Mouse (Mus musculus): ENCODE measurements at regions not wholly inside any gene's neighbourhood (a gene's known extent, or its start where the extent isn't known, plus 50 kb on each side); places are given as distances from the start of the nearest gene placed in this dataset.

DNA sequence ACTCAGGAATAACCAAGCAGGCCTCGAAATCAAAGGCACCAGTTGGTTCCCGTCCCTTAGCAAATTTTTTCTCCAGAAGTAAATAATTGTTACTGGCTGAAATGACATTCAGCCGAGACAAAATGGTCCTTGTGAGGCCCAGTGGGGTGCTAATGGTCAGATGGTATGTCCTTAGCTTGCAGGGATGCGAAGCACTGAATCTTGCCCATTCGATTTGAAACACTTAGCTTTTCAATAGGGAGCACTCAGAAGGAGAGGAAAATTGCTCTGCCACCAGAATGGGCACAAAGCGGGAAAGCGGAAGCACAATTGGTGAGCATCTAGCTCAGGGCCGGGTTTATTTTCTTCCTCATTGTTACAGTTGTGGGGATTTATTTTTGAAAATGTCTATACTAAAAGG lies 262.1 kb downstream of the Rnf144a start:
- no peak for TF ChIP-seq CTCF (IDR thresholded peaks at IDR 0.05)
- no peak for TF ChIP-seq EP300 (IDR thresholded peaks at IDR 0.05; ENCODE audit: insufficient read depth, low read depth, low read length)
- TF ChIP-seq POLR2A (IDR thresholded peaks at IDR 0.05; ENCODE audit: insufficient read depth, low read depth, low read length) = no peak
- H3K79me2 ChIP-seq (replicated peaks; ENCODE audit: control insufficient read depth, insufficient read depth, low read length) = no peaks in the 10 kb centered on the region
- H3K9ac ChIP-seq (ENCODE audit: low read depth, low read length) = no peak overlapping the region
- no peak overlapping the region for H3K27ac ChIP-seq
- no peaks in the 10 kb centered on the region for H3K27me3 ChIP-seq (ENCODE audit: control insufficient read depth, insufficient read depth, low read length)
- intact Hi-C loops (cut with DNase I) = no loop called here
- H3K4me3 ChIP-seq = no peak overlapping the region
- no peaks in the 10 kb centered on the region for H3K36me3 ChIP-seq (ENCODE audit: control insufficient read depth, insufficient read depth, low read length)
- no peaks in the 10 kb centered on the region for H3K4me1 ChIP-seq (ENCODE audit: control insufficient read depth, insufficient read depth, low read length)
- 75% methylated on average over 8 of the region's 8 CpGs for WGBS
- no peak for DNase-seq

DNA sequence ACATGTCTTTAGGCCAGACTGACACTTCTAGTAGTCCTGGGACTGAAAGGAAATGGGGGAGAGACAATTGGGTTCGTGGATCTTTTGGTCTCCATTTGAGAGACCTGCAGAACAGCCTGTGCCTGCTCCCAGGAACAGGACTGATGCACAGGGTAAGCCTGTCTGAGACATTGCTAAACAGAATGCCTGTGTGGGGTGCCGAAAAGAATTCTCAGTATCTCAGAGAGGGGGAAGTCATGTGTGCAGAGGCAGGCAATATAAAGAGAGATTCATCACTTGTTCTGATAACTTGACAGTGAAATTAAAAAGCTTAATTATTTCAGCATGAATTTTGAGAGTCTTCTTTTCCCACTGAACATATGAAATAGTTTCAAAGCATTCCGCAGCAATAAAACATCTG lies 268.7 kb downstream of the Rnf144a start:
- no peaks in the 10 kb centered on the region for H3K36me3 ChIP-seq (ENCODE audit: control insufficient read depth, insufficient read depth, low read length)
- no peak overlapping the region for H3K4me3 ChIP-seq
- intact Hi-C loops (cut with DNase I) = no loop called here
- no peak overlapping the region for H3K27ac ChIP-seq
- DNase-seq = no peak
- no peaks in the 10 kb centered on the region for H3K4me1 ChIP-seq (ENCODE audit: control insufficient read depth, insufficient read depth, low read length)
- TF ChIP-seq CTCF (IDR thresholded peaks at IDR 0.05) (no peak), EP300 (IDR thresholded peaks at IDR 0.05; ENCODE audit: insufficient read depth, low read depth, low read length) (no peak), POLR2A (IDR thresholded peaks at IDR 0.05; ENCODE audit: insufficient read depth, low read depth, low read length) (no peak)
- H3K27me3 ChIP-seq (ENCODE audit: control insufficient read depth, insufficient read depth, low read length) = no peaks in the 10 kb centered on the region
- no peaks in the 10 kb centered on the region for H3K79me2 ChIP-seq (replicated peaks; ENCODE audit: control insufficient read depth, insufficient read depth, low read length)
- 64% methylated on average over 3 of the region's 3 CpGs for WGBS
- no peak overlapping the region for H3K9ac ChIP-seq (ENCODE audit: low read depth, low read length)

DNA sequence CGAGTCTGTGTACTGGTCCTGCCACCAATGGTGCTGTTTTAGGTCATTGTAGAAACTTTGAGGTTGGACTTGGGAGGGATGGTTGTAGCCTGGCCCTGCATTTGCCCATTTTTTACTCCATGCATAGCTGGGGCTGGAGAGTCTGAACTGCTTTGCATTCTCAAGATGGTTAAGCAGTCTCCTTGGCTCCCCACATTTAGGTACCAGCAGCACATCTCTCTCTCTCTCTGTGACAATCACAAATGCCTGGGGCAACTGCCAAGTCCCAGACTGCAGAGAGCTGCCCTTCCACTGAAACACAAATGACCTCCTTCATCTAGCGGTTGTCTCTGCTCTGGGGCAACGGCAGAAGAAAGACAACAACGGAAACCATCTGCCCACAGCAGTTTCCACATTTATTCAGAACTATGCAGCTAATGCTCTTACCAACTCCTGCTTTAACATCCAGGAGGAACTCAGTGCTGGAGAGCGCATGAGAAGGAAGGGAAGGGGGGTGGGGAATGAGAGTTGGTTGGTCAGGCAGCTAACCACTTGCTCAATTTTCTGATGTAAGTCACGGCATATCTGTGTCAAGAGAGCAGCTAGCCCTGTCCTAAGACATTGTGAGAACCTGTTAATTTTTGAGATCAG lies 269.9 kb downstream of the Rnf144a start:
- no peak for TF ChIP-seq EP300 (IDR thresholded peaks at IDR 0.05; ENCODE audit: insufficient read depth, low read depth, low read length)
- TF ChIP-seq CTCF (IDR thresholded peaks at IDR 0.05) = no peak
- TF ChIP-seq POLR2A (IDR thresholded peaks at IDR 0.05; ENCODE audit: insufficient read depth, low read depth, low read length) = no peak
- no peaks in the 10 kb centered on the region for H3K4me1 ChIP-seq (ENCODE audit: control insufficient read depth, insufficient read depth, low read length)
- no peaks in the 10 kb centered on the region for H3K79me2 ChIP-seq (replicated peaks; ENCODE audit: control insufficient read depth, insufficient read depth, low read length)
- H3K9ac ChIP-seq (ENCODE audit: low read depth, low read length) = no peak overlapping the region
- no peak for DNase-seq
- no peaks in the 10 kb centered on the region for H3K27me3 ChIP-seq (ENCODE audit: control insufficient read depth, insufficient read depth, low read length)
- intact Hi-C loops (cut with DNase I) = no loop called here
- no peak overlapping the region for H3K27ac ChIP-seq
- no peaks in the 10 kb centered on the region for H3K36me3 ChIP-seq (ENCODE audit: control insufficient read depth, insufficient read depth, low read length)
- WGBS = 43% methylated on average over 6 of the region's 6 CpGs
- no peak overlapping the region for H3K4me3 ChIP-seq

DNA sequence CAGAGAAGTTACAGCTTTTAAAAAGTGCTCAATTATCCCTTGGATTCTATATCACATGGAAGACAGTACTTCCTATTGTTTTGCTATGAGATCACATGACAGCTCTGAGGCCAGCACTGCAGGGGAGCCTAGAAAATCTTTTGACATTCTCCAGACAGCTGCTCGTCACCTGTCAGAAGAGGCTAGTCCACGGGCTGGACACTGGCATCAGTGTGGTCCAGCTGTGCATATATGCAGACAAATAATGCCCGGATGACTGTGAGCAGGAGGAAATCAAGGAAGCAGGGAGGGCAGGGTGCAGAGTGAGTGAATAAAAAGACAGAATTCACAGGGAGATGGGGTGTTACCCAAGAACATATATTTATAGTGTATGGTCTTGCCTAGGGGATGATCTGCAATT lies 270.4 kb downstream of the Rnf144a start:
- Histone ChIP-seq H3K4me3 (no peak overlapping the region), H3K4me1 (ENCODE audit: control insufficient read depth, insufficient read depth, low read length) (no peaks in the 10 kb centered on the region), H3K9ac (ENCODE audit: low read depth, low read length) (no peak overlapping the region), H3K36me3 (ENCODE audit: control insufficient read depth, insufficient read depth, low read length) (no peaks in the 10 kb centered on the region), H3K79me2 (replicated peaks; ENCODE audit: control insufficient read depth, insufficient read depth, low read length) (no peaks in the 10 kb centered on the region), H3K27me3 (ENCODE audit: control insufficient read depth, insufficient read depth, low read length) (no peaks in the 10 kb centered on the region), H3K27ac (no peak overlapping the region)
- WGBS = 42% methylated on average over 3 of the region's 3 CpGs
- DNase-seq = no peak
- TF ChIP-seq POLR2A (IDR thresholded peaks at IDR 0.05; ENCODE audit: insufficient read depth, low read depth, low read length) (no peak), CTCF (IDR thresholded peaks at IDR 0.05) (no peak), EP300 (IDR thresholded peaks at IDR 0.05; ENCODE audit: insufficient read depth, low read depth, low read length) (no peak)
- intact Hi-C loops (cut with DNase I) = no loop called here

DNA sequence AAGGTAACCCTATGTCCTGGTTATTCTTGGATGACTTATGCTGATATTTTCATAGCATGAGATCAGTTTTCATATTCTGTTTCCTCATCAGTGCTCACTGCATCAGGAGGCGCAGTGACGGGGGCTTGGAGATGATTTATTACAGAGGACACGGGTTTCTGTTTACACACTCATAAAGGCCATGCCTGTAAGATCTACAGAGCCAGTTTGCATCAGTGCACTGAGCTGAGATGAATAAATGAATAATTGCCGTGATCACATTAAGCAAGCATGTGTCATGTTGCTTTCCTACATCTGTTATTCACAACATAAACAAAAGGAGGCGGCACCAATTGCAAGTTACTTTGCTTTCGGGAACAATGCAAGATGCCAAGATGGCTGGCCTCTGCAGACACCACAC lies 271.6 kb downstream of the Rnf144a start:
- no peak for DNase-seq
- H3K4me3 ChIP-seq = no peak overlapping the region
- WGBS = 80% methylated on average over 6 of the region's 6 CpGs
- H3K27ac ChIP-seq = no peak overlapping the region
- intact Hi-C loops (cut with DNase I) = no loop called here
- no peaks in the 10 kb centered on the region for H3K36me3 ChIP-seq (ENCODE audit: control insufficient read depth, insufficient read depth, low read length)
- no peaks in the 10 kb centered on the region for H3K27me3 ChIP-seq (ENCODE audit: control insufficient read depth, insufficient read depth, low read length)
- H3K4me1 ChIP-seq (ENCODE audit: control insufficient read depth, insufficient read depth, low read length) = no peaks in the 10 kb centered on the region
- TF ChIP-seq EP300 (IDR thresholded peaks at IDR 0.05; ENCODE audit: insufficient read depth, low read depth, low read length) (no peak), CTCF (IDR thresholded peaks at IDR 0.05) (no peak), POLR2A (IDR thresholded peaks at IDR 0.05; ENCODE audit: insufficient read depth, low read depth, low read length) (no peak)
- H3K79me2 ChIP-seq (replicated peaks; ENCODE audit: control insufficient read depth, insufficient read depth, low read length) = no peaks in the 10 kb centered on the region
- H3K9ac ChIP-seq (ENCODE audit: low read depth, low read length) = no peak overlapping the region

DNA sequence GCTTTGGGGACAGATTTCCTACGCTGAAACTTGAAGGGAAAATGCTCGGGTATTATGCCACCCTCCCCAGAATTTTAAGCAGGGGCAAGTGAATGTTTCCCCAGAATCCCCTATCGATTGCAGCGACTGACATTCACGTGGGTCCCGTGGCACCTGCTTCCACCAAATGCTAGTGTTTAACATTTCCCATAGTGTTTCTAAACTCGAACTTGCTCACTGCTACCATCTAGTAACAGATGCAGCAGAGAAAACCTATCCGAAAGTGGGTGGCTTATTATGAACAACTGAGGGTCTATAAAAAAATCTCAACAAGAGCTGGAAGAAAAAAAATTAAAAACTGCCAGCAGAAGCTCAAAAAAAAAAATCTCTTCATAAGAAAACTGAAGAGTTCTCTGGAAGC lies 284.2 kb downstream of the Rnf144a start:
- Histone ChIP-seq H3K4me3 (no peak overlapping the region), H3K79me2 (replicated peaks; ENCODE audit: control insufficient read depth, insufficient read depth, low read length) (no peaks in the 10 kb centered on the region), H3K27ac (no peak overlapping the region), H3K27me3 (ENCODE audit: control insufficient read depth, insufficient read depth, low read length) (no peaks in the 10 kb centered on the region), H3K36me3 (ENCODE audit: control insufficient read depth, insufficient read depth, low read length) (no peaks in the 10 kb centered on the region), H3K9ac (ENCODE audit: low read depth, low read length) (no peak overlapping the region), H3K4me1 (ENCODE audit: control insufficient read depth, insufficient read depth, low read length) (no peaks in the 10 kb centered on the region)
- TF ChIP-seq EP300 (IDR thresholded peaks at IDR 0.05; ENCODE audit: insufficient read depth, low read depth, low read length) = no peak
- intact Hi-C loops (cut with DNase I) = no loop called here
- DNase-seq = no peak
- 84% methylated on average over 8 of the region's 8 CpGs for WGBS
